Mouse (Mus musculus): ENCODE measurements at regions not wholly inside any gene's neighbourhood (a gene's known extent, or its start where the extent isn't known, plus 50 kb on each side); places are given as distances from the start of the nearest gene placed in this dataset.

GRCm38 (mm10) chr17:47138174-47138573 lies 127.8 kb upstream of the Ubr2 start:
- no peak for TF ChIP-seq GATA1 (IDR thresholded peaks at IDR 0.05; ENCODE audit: low read length)
- no peak for TF ChIP-seq TAL1 (IDR thresholded peaks at IDR 0.05; ENCODE audit: low read length)
